Mouse (Mus musculus): ENCODE data around the gene Slc35b1. TPM values are rescaled to one million over a fixed set of nuclear protein-coding genes. Genes with fewer than 3 reads are reported as not detected.

Gene Slc35b1
- polyA plus RNA-seq, 1 experiment = 48.5 TPM

DNA sequence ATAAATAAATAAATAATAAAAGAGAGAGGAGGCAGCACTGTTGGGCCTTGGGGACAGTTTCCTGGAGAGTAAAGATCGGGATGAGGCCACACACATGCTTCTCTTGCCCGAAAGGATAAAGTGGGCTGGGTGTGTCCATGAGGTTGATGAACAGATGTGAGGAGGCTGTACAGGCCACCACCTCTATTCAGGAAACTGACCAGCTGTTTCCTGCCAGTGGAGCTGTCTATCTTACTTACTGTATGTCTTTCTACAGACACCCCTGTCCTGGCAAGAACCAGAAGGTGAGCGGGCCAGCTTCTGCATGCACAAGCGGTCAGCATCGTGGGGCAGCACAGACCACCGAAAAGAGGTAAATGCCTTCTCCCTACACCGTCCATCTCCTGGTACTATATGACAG is 13.3 kb upstream of the Slc35b1 start:
- H3K27ac ChIP-seq (ENCODE audit: control insufficient read depth, insufficient read depth, low read depth, low read length) = no peak overlapping the region
- peaks cover 2% of the 10 kb centered on the region; the same call in 1 of the 2 replicates for H3K4me1 ChIP-seq (ENCODE audit: control insufficient read depth, insufficient read depth, low read length)
- TF ChIP-seq POLR2A (IDR thresholded peaks at IDR 0.05; ENCODE audit: control insufficient read depth, low read depth, low read length) = no peak
- TF ChIP-seq CTCF (IDR thresholded peaks at IDR 0.05; ENCODE audit: control insufficient read depth, insufficient read depth, insufficient replicate concordance, low read depth, low read length) = no peak
- peaks cover 2% of the 10 kb centered on the region for H3K36me3 ChIP-seq (ENCODE audit: control insufficient read depth, insufficient read depth, low read length)
- H3K27me3 ChIP-seq (ENCODE audit: control insufficient read depth, insufficient read depth, low read length) = no peaks in the 10 kb centered on the region
- no peak overlapping the region for H3K4me3 ChIP-seq (ENCODE audit: control insufficient read depth, low read depth, low read length)

DNA sequence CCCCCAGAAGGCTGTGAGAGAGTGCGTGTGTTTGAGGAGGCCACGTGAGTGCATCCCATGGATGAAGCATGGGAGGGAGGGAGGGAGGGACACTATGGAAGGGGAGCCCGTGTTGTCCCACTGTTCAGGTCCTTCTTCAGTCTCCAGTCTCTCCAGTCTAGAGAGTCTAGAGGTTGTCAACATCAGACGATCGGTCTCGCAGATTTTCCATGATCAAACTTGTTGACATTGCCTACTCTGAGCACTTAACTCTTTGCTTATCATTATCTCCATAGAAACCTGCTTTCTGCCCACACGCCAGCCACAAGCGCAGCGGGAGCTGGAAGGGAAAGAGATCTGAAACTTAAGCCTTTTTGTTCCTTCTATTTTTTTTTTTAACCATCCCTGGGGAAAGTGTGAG is 5.6 kb upstream of the Slc35b1 start:
- Histone ChIP-seq H3K4me1 (ENCODE audit: control insufficient read depth, insufficient read depth, low read length) (no peaks in the 10 kb centered on the region), H3K4me3 (ENCODE audit: control insufficient read depth, low read depth, low read length) (no peak overlapping the region), H3K27me3 (ENCODE audit: control insufficient read depth, insufficient read depth, low read length) (no peaks in the 10 kb centered on the region), H3K27ac (ENCODE audit: control insufficient read depth, insufficient read depth, low read depth, low read length) (no peak overlapping the region), H3K36me3 (ENCODE audit: control insufficient read depth, insufficient read depth, low read length) (no peaks in the 10 kb centered on the region)
- TF ChIP-seq CTCF (IDR thresholded peaks at IDR 0.05; ENCODE audit: control insufficient read depth, insufficient read depth, insufficient replicate concordance, low read depth, low read length) (no peak), POLR2A (IDR thresholded peaks at IDR 0.05; ENCODE audit: control insufficient read depth, low read depth, low read length) (no peak)

DNA sequence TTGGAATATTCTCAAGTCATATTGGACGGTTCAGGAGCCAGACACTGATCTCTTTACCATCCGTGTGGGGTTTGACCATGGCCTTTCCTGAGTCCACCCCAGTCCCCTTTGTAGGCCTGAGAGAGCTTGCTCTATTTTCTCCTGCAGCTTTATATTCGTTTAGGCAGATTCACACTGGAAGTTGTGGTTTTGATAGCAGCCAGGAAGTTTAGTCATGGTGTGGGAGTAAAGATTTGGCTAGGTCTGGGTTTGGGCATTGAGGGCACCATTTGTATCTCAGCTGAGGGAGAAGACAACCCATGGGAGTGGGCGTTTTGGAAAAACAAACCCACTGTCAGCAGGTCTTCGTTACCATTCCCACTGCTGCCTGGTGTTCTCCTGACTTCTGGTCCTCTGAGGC is 4.9 kb upstream of the Slc35b1 start:
- Histone ChIP-seq H3K4me1 (ENCODE audit: control insufficient read depth, insufficient read depth, low read length) (no peaks in the 10 kb centered on the region), H3K4me3 (ENCODE audit: control insufficient read depth, low read depth, low read length) (no peak overlapping the region), H3K36me3 (ENCODE audit: control insufficient read depth, insufficient read depth, low read length) (no peaks in the 10 kb centered on the region), H3K27ac (ENCODE audit: control insufficient read depth, insufficient read depth, low read depth, low read length) (no peak overlapping the region), H3K27me3 (ENCODE audit: control insufficient read depth, insufficient read depth, low read length) (no peaks in the 10 kb centered on the region)
- TF ChIP-seq CTCF (IDR thresholded peaks at IDR 0.05; ENCODE audit: control insufficient read depth, insufficient read depth, insufficient replicate concordance, low read depth, low read length) (no peak), POLR2A (IDR thresholded peaks at IDR 0.05; ENCODE audit: control insufficient read depth, low read depth, low read length) (no peak)

DNA sequence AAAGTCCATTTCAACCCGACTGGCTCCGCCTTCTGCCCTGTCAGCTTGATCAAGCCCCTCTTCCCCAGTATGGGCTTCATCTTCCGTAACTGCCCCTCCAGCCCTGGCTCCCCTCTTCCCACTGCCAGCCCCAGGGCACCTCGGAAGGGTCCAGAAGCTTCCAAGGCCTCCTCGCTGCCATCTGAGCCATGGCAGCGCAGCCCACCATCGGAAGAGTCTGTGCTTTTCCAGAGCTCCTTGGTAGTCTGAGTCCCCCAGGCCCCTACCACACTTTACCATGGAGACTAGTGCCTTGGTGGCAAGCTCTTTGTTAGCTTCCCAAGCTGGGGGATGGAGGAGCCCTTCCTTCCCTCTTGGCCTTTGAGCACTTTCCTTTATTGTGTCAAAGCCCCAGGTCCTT is 3.8 kb upstream of the Slc35b1 start:
- H3K4me1 ChIP-seq (ENCODE audit: control insufficient read depth, insufficient read depth, low read length) = no peaks in the 10 kb centered on the region
- H3K27ac ChIP-seq (ENCODE audit: control insufficient read depth, insufficient read depth, low read depth, low read length) = no peak overlapping the region
- H3K27me3 ChIP-seq (ENCODE audit: control insufficient read depth, insufficient read depth, low read length) = no peaks in the 10 kb centered on the region
- TF ChIP-seq CTCF (IDR thresholded peaks at IDR 0.05; ENCODE audit: control insufficient read depth, insufficient read depth, insufficient replicate concordance, low read depth, low read length) (no peak), POLR2A (IDR thresholded peaks at IDR 0.05; ENCODE audit: control insufficient read depth, low read depth, low read length) (no peak)
- no peak overlapping the region for H3K4me3 ChIP-seq (ENCODE audit: control insufficient read depth, low read depth, low read length)
- no peaks in the 10 kb centered on the region for H3K36me3 ChIP-seq (ENCODE audit: control insufficient read depth, insufficient read depth, low read length)

DNA sequence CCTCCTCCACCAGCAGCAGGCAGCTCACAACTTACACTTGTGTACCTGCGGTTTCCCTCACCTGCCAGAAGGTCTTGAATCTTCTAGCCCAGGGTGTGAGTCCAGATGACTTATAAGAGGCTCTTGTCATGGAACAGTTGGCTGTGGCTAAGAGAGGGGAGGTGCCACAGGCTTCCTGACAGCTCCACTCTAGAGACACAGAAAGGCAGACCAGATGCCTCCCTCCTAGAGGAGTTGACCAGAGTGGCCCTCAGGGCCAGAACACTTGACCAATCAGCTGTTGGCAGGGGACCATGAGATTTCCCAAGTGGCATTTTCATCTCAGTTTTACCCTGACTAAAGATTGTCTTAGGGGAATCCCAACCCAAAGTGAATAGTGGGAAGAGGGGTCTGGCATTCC is 3.3 kb upstream of the Slc35b1 start:
- H3K4me3 ChIP-seq (ENCODE audit: control insufficient read depth, low read depth, low read length) = no peak overlapping the region
- TF ChIP-seq CTCF (IDR thresholded peaks at IDR 0.05; ENCODE audit: control insufficient read depth, insufficient read depth, insufficient replicate concordance, low read depth, low read length) (no peak), POLR2A (IDR thresholded peaks at IDR 0.05; ENCODE audit: control insufficient read depth, low read depth, low read length) (no peak)
- no peaks in the 10 kb centered on the region for H3K4me1 ChIP-seq (ENCODE audit: control insufficient read depth, insufficient read depth, low read length)
- H3K36me3 ChIP-seq (ENCODE audit: control insufficient read depth, insufficient read depth, low read length) = no peaks in the 10 kb centered on the region
- no peak overlapping the region for H3K27ac ChIP-seq (ENCODE audit: control insufficient read depth, insufficient read depth, low read depth, low read length)
- no peaks in the 10 kb centered on the region for H3K27me3 ChIP-seq (ENCODE audit: control insufficient read depth, insufficient read depth, low read length)

DNA sequence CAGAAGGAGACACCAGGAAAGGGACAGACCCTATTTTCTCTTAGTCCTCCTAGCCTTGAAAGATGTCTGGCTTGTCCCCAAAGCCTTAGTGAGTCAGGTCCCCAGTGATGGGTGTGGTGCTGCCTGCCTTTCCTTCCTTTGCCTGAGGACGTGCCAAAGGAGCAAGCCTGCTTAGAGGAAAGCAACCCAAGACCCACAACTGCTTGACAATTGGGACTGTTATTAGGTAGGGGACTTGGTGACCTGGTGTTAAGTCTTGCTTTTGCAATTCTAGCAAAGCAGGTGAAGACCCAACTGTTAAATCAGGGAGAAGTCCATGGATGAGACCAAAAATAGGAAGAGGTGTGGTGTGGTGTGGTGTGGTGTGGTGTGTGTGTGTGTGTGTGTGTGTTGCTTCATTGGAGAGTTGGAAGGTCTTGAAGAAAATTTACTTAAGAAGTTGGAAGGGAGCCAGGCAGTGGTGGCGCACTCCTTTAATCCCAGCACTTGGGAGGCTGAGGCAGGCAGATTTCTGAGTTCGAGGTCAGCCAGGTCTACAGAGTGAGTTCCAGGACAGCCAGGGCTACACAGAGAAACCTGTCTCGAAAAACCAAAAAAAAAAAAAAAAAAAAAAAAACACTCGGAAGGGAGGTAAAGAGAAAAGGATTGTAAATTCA is 1.0 kb upstream of the Slc35b1 start:
- Histone ChIP-seq H3K36me3 (ENCODE audit: control insufficient read depth, insufficient read depth, low read length) (no peaks in the 10 kb centered on the region), H3K4me1 (ENCODE audit: control insufficient read depth, insufficient read depth, low read length) (no peaks in the 10 kb centered on the region), H3K27me3 (ENCODE audit: control insufficient read depth, insufficient read depth, low read length) (no peaks in the 10 kb centered on the region), H3K4me3 (ENCODE audit: control insufficient read depth, low read depth, low read length) (no peak overlapping the region), H3K27ac (ENCODE audit: control insufficient read depth, insufficient read depth, low read depth, low read length) (no peak overlapping the region; the same call in none of the 2 replicates)
- TF ChIP-seq POLR2A (IDR thresholded peaks at IDR 0.05; ENCODE audit: control insufficient read depth, low read depth, low read length) = no peak
- TF ChIP-seq CTCF (IDR thresholded peaks at IDR 0.05; ENCODE audit: control insufficient read depth, insufficient read depth, insufficient replicate concordance, low read depth, low read length) = no peak

DNA sequence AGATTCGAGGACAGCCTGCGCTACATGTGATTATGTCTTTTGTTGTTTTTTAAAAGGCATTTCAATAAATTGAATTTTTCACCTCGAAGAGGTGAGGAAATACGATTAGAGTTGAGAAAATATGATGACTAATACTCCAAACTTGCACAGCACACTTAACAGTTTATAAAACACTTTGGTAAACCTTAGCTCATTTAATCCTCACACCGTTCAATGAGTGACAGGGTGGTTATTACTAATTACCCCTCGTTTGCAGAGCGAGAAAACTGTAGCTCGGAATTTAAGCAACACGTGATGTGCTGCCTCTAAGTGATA is 531 bp upstream of the Slc35b1 start:
- Histone ChIP-seq H3K4me3 (ENCODE audit: control insufficient read depth, low read depth, low read length) (peak overlapping the region; percentile 92), H3K36me3 (ENCODE audit: control insufficient read depth, insufficient read depth, low read length) (no peaks in the 10 kb centered on the region), H3K27ac (ENCODE audit: control insufficient read depth, insufficient read depth, low read depth, low read length) (peak overlapping the region; percentile 54; the same call in 1 of the 2 replicates), H3K27me3 (ENCODE audit: control insufficient read depth, insufficient read depth, low read length) (no peaks in the 10 kb centered on the region), H3K4me1 (ENCODE audit: control insufficient read depth, insufficient read depth, low read length) (no peaks in the 10 kb centered on the region)
- no peak for TF ChIP-seq POLR2A (IDR thresholded peaks at IDR 0.05; ENCODE audit: control insufficient read depth, low read depth, low read length)
- TF ChIP-seq CTCF (IDR thresholded peaks at IDR 0.05; ENCODE audit: control insufficient read depth, insufficient read depth, insufficient replicate concordance, low read depth, low read length) = no peak

DNA sequence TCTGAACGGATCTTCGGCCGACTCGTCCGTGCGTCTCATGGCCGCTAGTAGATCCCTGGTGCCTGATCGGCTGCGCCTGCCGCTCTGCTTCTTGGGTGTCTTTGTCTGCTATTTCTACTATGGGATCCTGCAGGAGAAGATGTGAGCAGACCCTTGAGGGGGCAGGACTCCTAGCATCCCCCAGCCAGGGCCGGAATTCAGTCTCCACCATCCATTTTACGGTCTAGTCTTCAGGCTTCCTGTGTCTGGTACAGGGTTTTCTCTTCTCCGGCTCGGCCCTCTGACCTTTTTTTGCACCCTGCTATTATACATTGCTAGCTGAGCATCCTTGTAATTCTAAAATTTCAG is 455 bp downstream of the Slc35b1 start:
- TF ChIP-seq POLR2A (IDR thresholded peaks at IDR 0.05; ENCODE audit: control insufficient read depth, low read depth, low read length) (no peak), CTCF (IDR thresholded peaks at IDR 0.05; ENCODE audit: control insufficient read depth, insufficient read depth, insufficient replicate concordance, low read depth, low read length) (no peak)
- peak overlapping the region; percentile 92 for H3K4me3 ChIP-seq (ENCODE audit: control insufficient read depth, low read depth, low read length)
- H3K4me1 ChIP-seq (ENCODE audit: control insufficient read depth, insufficient read depth, low read length) = no peaks in the 10 kb centered on the region
- no peaks in the 10 kb centered on the region for H3K36me3 ChIP-seq (ENCODE audit: control insufficient read depth, insufficient read depth, low read length)
- H3K27me3 ChIP-seq (ENCODE audit: control insufficient read depth, insufficient read depth, low read length) = no peaks in the 10 kb centered on the region
- H3K27ac ChIP-seq (ENCODE audit: control insufficient read depth, insufficient read depth, low read depth, low read length) = peak overlapping the region; percentile 95
